Mouse (Mus musculus) lung, adult 18-20 months (tissue): Measurements from ENCODE around the gene Man1a.

Experiments
- DNase-seq, 2 experiments: peaks; one replicate each; pipeline ENCODE4 v3.0.0; 2022; ENCODE audit warnings: mixed read lengths in 2 of 2

Man1a gene

GRCm38 (mm10) chr10:53913546-53914312 is 162.7 kb downstream of the Man1a start:
- no peak for DNase-seq

- no peak for DNase-seq
These were observed 186.9 kb downstream of the Man1a start for GRCm38 (mm10) chr10:53889512-53889911.

GRCm38 (mm10) chr10:53888382-53889110 is 187.9 kb downstream of the Man1a start:
- peak; percentile 60 to 70 for DNase-seq

- no peak for DNase-seq
These were observed 189.9 kb downstream of the Man1a start for GRCm38 (mm10) chr10:53886475-53886874.

DNA sequence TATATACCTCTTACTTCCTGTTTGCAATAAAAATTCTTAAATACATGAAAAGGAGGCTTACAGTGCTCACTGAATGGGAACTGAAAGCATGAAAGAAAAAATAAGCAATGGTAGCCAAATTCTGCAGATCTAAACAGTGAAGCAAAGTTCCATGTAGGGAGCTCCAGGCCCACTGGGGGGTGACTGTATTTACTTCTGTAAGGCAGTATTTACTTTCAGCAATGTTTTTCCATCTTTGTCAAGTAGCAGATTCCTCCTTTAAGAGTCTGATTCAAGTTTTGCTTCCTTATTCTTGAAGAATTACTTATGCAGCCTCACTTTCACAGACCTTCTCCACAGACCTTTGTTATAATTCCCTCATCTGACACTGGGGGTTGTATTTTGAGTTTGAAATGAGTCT is 195.1 kb downstream of the Man1a start:
- DNase-seq = no peak

DNA sequence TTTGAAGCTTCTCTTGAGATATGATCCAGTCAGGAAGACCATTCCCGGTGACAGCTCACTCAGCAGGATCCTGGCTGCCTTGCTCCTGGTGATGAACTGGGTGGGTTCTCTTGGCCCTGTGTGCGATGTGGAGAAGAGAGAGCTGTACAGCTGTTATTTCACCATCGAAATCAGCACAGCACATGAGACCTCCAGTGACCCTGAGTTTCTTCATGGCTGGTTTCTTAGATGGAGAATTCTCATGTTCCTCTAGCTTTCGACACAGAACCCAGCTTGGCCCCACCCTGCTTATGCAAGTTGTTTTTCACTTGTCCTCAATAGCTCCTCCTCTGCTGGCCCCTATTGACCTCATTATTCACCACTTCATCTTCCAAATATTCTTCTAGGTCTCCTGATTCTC is 200.5 kb downstream of the Man1a start:
- peak; percentile 47 to 66 for DNase-seq

- DNase-seq = no peak
These were observed 202.2 kb downstream of the Man1a start for GRCm38 (mm10) chr10:53874191-53874590.

DNA sequence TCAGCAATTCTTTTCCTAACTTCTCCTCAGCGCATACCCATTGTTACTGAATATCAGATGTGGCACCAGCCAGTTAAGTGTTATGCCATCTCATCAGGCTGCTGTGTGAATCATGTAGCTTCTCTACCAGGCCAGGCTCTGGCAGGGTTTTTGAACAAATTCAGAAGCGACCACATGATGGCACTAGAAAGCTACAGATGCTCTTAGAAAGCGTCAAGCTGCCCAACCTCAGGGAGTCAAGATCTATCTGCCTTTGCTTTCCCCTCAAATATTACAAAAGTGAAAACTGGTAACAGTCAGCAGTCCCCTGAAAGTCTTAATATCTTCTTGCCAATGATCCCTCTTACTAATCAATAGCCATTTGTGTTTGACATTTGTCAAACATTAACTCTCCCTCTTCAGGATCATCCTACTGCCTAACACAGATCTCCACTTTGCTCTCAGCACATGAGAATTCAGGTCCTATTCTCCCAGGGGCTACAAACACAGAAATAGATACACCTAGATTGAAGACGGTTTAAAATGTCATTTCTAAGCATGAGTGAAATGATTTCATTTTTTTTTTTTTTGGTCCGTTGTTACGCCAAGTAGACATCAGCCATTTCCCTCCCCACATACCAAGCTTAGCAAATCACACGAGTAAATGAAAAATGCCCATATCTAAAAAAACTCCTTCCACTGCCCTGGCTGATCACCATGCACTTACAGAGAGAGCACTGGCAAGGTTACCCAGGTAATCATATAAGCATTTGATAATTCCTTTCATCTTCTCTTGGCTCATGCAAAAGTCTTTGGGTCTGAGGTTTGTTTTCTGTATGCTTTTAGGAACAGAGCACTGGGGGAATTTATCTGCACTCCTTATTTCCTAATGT is 212.7 kb downstream of the Man1a start:
- peak; percentile 13 to 40 for DNase-seq

DNA sequence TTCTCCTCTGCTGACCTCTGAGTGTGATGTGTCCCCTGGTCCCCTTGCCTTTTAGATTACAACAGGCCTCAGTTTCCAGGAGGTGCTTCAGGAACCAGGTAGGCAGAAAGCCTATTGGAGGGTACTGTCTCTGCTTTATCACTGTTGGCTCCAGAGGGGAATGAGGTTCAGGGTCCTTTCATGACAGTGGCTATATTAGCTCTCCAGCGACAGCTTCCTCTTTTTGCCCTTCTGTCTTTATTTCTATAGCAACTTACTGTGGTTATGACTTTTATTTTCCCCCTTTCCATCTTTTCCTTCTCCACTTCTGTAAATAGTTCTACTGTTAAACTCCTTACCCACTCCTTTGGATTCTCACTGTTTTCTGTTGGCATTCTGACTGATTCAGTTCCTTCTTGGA is 216.5 kb downstream of the Man1a start:
- DNase-seq = no peak

DNA sequence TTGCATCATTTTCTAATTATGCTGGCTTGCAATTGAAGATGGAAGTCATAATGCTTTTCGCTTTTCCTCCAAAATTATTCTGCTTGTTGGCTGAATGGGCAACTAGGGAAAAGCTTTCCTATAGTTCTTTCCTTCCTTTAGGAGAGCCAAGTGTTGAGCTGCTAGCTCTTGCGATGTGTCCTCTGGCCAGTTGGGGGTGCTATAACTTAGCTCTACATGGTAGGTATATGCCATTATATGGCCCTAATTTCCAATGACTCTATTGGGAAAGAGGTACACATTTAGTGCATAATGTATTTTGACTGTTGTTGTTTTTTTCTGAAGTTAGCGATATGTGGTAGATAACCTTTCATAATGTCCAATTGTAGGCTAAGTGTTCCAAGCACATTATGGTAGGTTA is 217.2 kb downstream of the Man1a start:
- no peak for DNase-seq
